Mouse (Mus musculus) forebrain, embryonic 12.5 days (tissue): ENCODE results near the gene Cbx8. TPM values are rescaled to one million over a fixed set of nuclear protein-coding genes. Genes with fewer than 3 reads are reported as not detected.

Experiments used
- ATAC-seq: fragments of 200-750 bp; cut with Nextera tagmentation; 2 replicates; pipeline ENCODE4 v1.8.0; 2017; ENCODE audit warnings: moderate TSS enrichment; ENCODE audit not compliant: low FRiP score
- H3K27ac ChIP-seq: fragments of 300-500 bp; sonication (generic); 2 replicates; pipeline ENCODE4 v1.5.1; 2016; ENCODE audit warnings: mild to moderate bottlenecking
- H3K27me3 ChIP-seq: fragments of 300-500 bp; sonication (generic); 2 replicates; pipeline ENCODE4 v1.6.1; 2016; ENCODE audit warnings: mild to moderate bottlenecking
- H3K36me3 ChIP-seq: fragments of 300-500 bp; sonication (generic); replicated peaks from 2 replicates; pipeline ENCODE4 v1.6.1; 2016; ENCODE audit warnings: mild to moderate bottlenecking
- H3K4me1 ChIP-seq: fragments of 300-500 bp; sonication (generic); 2 replicates; pipeline ENCODE4 v1.6.1; 2016
- H3K4me2 ChIP-seq: fragments of 300-500 bp; sonication (generic); 2 replicates; pipeline ENCODE4 v1.6.1; 2016; ENCODE audit warnings: mild to moderate bottlenecking, moderate library complexity
- H3K4me3 ChIP-seq: fragments of 300-500 bp; sonication (generic); replicated peaks from 2 replicates; pipeline ENCODE4 v1.5.1; 2016; ENCODE audit warnings: mild to moderate bottlenecking
- H3K9ac ChIP-seq: fragments of 300-500 bp; sonication (generic); 2 replicates; pipeline ENCODE4 v1.6.1; 2016; ENCODE audit warnings: mild to moderate bottlenecking
- H3K9me3 ChIP-seq: fragments of 300-500 bp; sonication (generic); 2 replicates; pipeline ENCODE4 v1.6.1; 2016
- WGBS: fragments of 180-500 bp; shearing (Covaris S2); methylation state at CpG from one replicate; pipeline ENCODE4 v1.1.7; 2016; 5-methylcytosine and 5-hydroxymethylcytosine counted together
- polyA plus RNA-seq: library from polyadenylated mRNA; unstranded; fragments of >200 nt; fragmentation: Nextera tagmentation; extraction: Ambion mirVana; gene quantifications from 2 replicates; pipeline ENCODE4 v1.2.1, GENCODE M21; 2016

Cbx8 gene
- polyA plus RNA-seq, 1 experiment from 2014 or later: 11.7 TPM

GRCm38 (mm10) chr11:119006462-119006861 lies 34.3 kb downstream of the Cbx8 start:
- Histone ChIP-seq H3K9me3 (no peaks in the 10 kb centered on the region), H3K27ac (no peak overlapping the region), H3K4me1 (no peaks in the 10 kb centered on the region), H3K27me3 (peaks cover 20% of the 10 kb centered on the region; the same call in 1 of the 2 replicates), H3K36me3 (no peaks in the 10 kb centered on the region), H3K9ac (no peak overlapping the region), H3K4me2 (no peak overlapping the region), H3K4me3 (no peak overlapping the region)
- WGBS: 71% methylated on average over 3 of the region's 3 CpGs
- no peak for ATAC-seq

- Histone ChIP-seq H3K27me3 (peaks cover 27% of the 10 kb centered on the region), H3K4me1 (no peaks in the 10 kb centered on the region), H3K4me2 (no peak overlapping the region), H3K9me3 (no peaks in the 10 kb centered on the region), H3K9ac (no peak overlapping the region), H3K4me3 (no peak overlapping the region), H3K27ac (no peak overlapping the region), H3K36me3 (no peaks in the 10 kb centered on the region)
- WGBS: 88% methylated on average over 10 of the region's 10 CpGs
- no peak for ATAC-seq
Observed at GRCm38 (mm10) chr11:119005547-119006275, 35.1 kb downstream of the Cbx8 start.

- no peak for ATAC-seq
- WGBS: 78% methylated on average over 4 of the region's 4 CpGs
- H3K27me3 ChIP-seq: peaks cover 45% of the 10 kb centered on the region
Observed at GRCm38 (mm10) chr11:119001493-119002128, 39.2 kb downstream of the Cbx8 start.

GRCm38 (mm10) chr11:119000877-119001276 lies 39.9 kb downstream of the Cbx8 start:
- no peak overlapping the region for H3K4me2 ChIP-seq
- H3K9me3 ChIP-seq: no peaks in the 10 kb centered on the region
- H3K27me3 ChIP-seq: peaks cover 48% of the 10 kb centered on the region
- no peak overlapping the region for H3K4me3 ChIP-seq
- peaks cover 20% of the 10 kb centered on the region for H3K4me1 ChIP-seq
- WGBS: 74% methylated on average over 2 of the region's 2 CpGs
- H3K9ac ChIP-seq: no peak overlapping the region
- no peaks in the 10 kb centered on the region for H3K36me3 ChIP-seq
- ATAC-seq: no peak
- no peak overlapping the region for H3K27ac ChIP-seq

More at GRCm38 (mm10) chr11:119001493-119002128, 39.2 kb downstream of the Cbx8 start:
- H3K4me1 ChIP-seq: peaks cover 20% of the 10 kb centered on the region
- H3K27ac ChIP-seq: no peak overlapping the region
- no peaks in the 10 kb centered on the region for H3K36me3 ChIP-seq
- no peak overlapping the region for H3K9ac ChIP-seq
- H3K4me3 ChIP-seq: no peak overlapping the region
- H3K9me3 ChIP-seq: no peaks in the 10 kb centered on the region
- H3K4me2 ChIP-seq: no peak overlapping the region

- Histone ChIP-seq H3K4me1 (peaks cover 27% of the 10 kb centered on the region), H3K36me3 (no peaks in the 10 kb centered on the region), H3K9me3 (no peaks in the 10 kb centered on the region), H3K9ac (peak overlapping the region; percentile 41; the same call in 1 of the 2 replicates), H3K4me2 (peak overlapping the region; percentile 54), H3K27me3 (peaks cover 44% of the 10 kb centered on the region), H3K4me3 (peak overlapping the region; percentile 20), H3K27ac (peak overlapping the region; percentile 65; the same call in 1 of the 2 replicates)
- peak; percentile 77 for ATAC-seq
- 2% methylated on average over 26 of the region's 26 CpGs for WGBS
Observed at GRCm38 (mm10) chr11:118999361-118999804, 41.4 kb downstream of the Cbx8 start.

GRCm38 (mm10) chr11:118998540-118999265 lies 42.1 kb downstream of the Cbx8 start:
- peak overlapping the region; percentile 1; the same call in 1 of the 2 replicates for H3K9ac ChIP-seq
- H3K36me3 ChIP-seq: no peaks in the 10 kb centered on the region
- 4% methylated on average over 30 of the region's 30 CpGs for WGBS

GRCm38 (mm10) chr11:118997182-118997581 lies 43.6 kb downstream of the Cbx8 start:
- Histone ChIP-seq H3K4me2 (no peak overlapping the region), H3K9ac (peak overlapping the region; percentile 7; the same call in 1 of the 2 replicates), H3K27me3 (peaks cover 48% of the 10 kb centered on the region), H3K36me3 (no peaks in the 10 kb centered on the region), H3K9me3 (no peaks in the 10 kb centered on the region), H3K27ac (no peak overlapping the region), H3K4me3 (no peak overlapping the region), H3K4me1 (peaks cover 27% of the 10 kb centered on the region)
- WGBS: 84% methylated on average over 3 of the region's 3 CpGs
- no peak for ATAC-seq

More at GRCm38 (mm10) chr11:118998540-118999265, 42.1 kb downstream of the Cbx8 start:
- Histone ChIP-seq H3K27me3 (peaks cover 50% of the 10 kb centered on the region), H3K4me2 (peak overlapping the region; percentile 54), H3K4me3 (peak overlapping the region; percentile 20), H3K27ac (peak overlapping the region; percentile 65; the same call in 1 of the 2 replicates), H3K9me3 (no peaks in the 10 kb centered on the region), H3K4me1 (peaks cover 27% of the 10 kb centered on the region)
- peak; percentile 83 for ATAC-seq

- Histone ChIP-seq H3K9me3 (no peaks in the 10 kb centered on the region), H3K36me3 (no peaks in the 10 kb centered on the region), H3K4me3 (no peak overlapping the region), H3K9ac (0 out of 2 replicates have a peak overlapping the region, but pooled peaks have one; percentile 1), H3K27ac (no peak overlapping the region), H3K4me1 (peaks cover 27% of the 10 kb centered on the region), H3K27me3 (peaks cover 36% of the 10 kb centered on the region), H3K4me2 (no peak overlapping the region)
- ATAC-seq: no peak
- WGBS: 22% methylated on average over 4 of the region's 4 CpGs
Observed at GRCm38 (mm10) chr11:118995448-118995847, 45.3 kb downstream of the Cbx8 start.

- Histone ChIP-seq H3K36me3 (no peaks in the 10 kb centered on the region), H3K27ac (no peak overlapping the region), H3K9ac (no peak overlapping the region), H3K9me3 (no peaks in the 10 kb centered on the region), H3K27me3 (peaks cover 22% of the 10 kb centered on the region), H3K4me1 (peaks cover 7% of the 10 kb centered on the region), H3K4me2 (no peak overlapping the region), H3K4me3 (no peak overlapping the region)
- no peak for ATAC-seq
- 78% methylated on average over 3 of the region's 3 CpGs for WGBS
Observed at GRCm38 (mm10) chr11:118992781-118993180, 48.0 kb downstream of the Cbx8 start.

- 93% methylated on average over 10 of the region's 10 CpGs for WGBS
- no peak within 1 kb of the TSS for H3K27ac ChIP-seq
- H3K4me3 ChIP-seq: no peak within 1 kb of the TSS
- no peak within 1 kb of the TSS for H3K9ac ChIP-seq
- H3K9me3 ChIP-seq: no peaks in the 10 kb centered on the region
- no peaks in the 10 kb centered on the region for H3K36me3 ChIP-seq
- peaks cover 8% of the 10 kb centered on the region; the same call in 1 of the 2 replicates for H3K4me1 ChIP-seq
- no peak within 1 kb of the TSS for H3K4me2 ChIP-seq
- peaks cover 13% of the 10 kb centered on the region; the same call in 1 of the 2 replicates for H3K27me3 ChIP-seq
- ATAC-seq: no peak
Observed at GRCm38 (mm10) chr11:118987999-118988398, 52.8 kb downstream of the Cbx8 start, which contains the start of gene Enpp7. TSS of gene Enpp7 (plus strand) at chr11:118988188.
